Mouse (Mus musculus) embryonic facial prominence, embryonic 15.5 days (tissue): ENCODE measurements around the gene Mapre3. TPM values are rescaled to one million over a fixed set of nuclear protein-coding genes. Genes with fewer than 3 reads are reported as not detected.

Experiments used
- ATAC-seq: fragments of 200-750 bp; cut with Nextera tagmentation; 2 replicates; pipeline ENCODE4 v1.8.0; 2017; ENCODE audit warnings: low read depth, moderate TSS enrichment; ENCODE audit not compliant: insufficient number of reproducible peaks, low FRiP score, low TSS enrichment
- H3K27ac ChIP-seq: fragments of 300-500 bp; sonication (generic); replicated peaks from 2 replicates; pipeline ENCODE4 v1.5.1; 2015; ENCODE audit warnings: mild to moderate bottlenecking, inconsistent platforms
- H3K27me3 ChIP-seq: fragments of 300-500 bp; sonication (generic); 2 replicates; pipeline ENCODE4 v1.6.1; 2015; ENCODE audit warnings: inconsistent platforms
- H3K36me3 ChIP-seq: fragments of 300-500 bp; sonication (generic); 2 replicates; pipeline ENCODE4 v1.6.1; 2015; ENCODE audit warnings: mild to moderate bottlenecking, inconsistent platforms
- H3K4me1 ChIP-seq: fragments of 300-500 bp; sonication (generic); 2 replicates; pipeline ENCODE4 v1.6.1; 2015; ENCODE audit warnings: inconsistent platforms
- H3K4me2 ChIP-seq: fragments of 300-500 bp; sonication (generic); replicated peaks from 2 replicates; pipeline ENCODE4 v1.6.1; 2015; ENCODE audit warnings: mild to moderate bottlenecking, inconsistent platforms
- H3K4me3 ChIP-seq: fragments of 300-500 bp; sonication (generic); replicated peaks from 2 replicates; pipeline ENCODE4 v1.5.1; 2015; ENCODE audit warnings: mild to moderate bottlenecking, inconsistent platforms
- H3K9ac ChIP-seq: fragments of 300-500 bp; sonication (generic); 2 replicates; pipeline ENCODE4 v1.6.1; 2015; ENCODE audit warnings: inconsistent platforms
- H3K9me3 ChIP-seq: fragments of 300-500 bp; sonication (generic); replicated peaks from 2 replicates; pipeline ENCODE4 v1.6.1; 2016; ENCODE audit warnings: inconsistent platforms
- WGBS: fragments of 180-500 bp; shearing (Covaris S2); methylation state at CpG from one replicate; pipeline ENCODE4 v1.1.7; 2015; 5-methylcytosine and 5-hydroxymethylcytosine counted together
- polyA plus RNA-seq: library from polyadenylated mRNA; unstranded; fragments of >200 nt; fragmentation: Nextera tagmentation; extraction: Ambion mirVana; gene quantifications from 2 replicates; pipeline ENCODE4 v1.2.1, GENCODE M21; 2015

Gene Mapre3
- polyA plus RNA-seq, 1 experiment from 2014 or later: 46.1 TPM

- ATAC-seq: no peak
- H3K4me3 ChIP-seq: no peak overlapping the region
- H3K27ac ChIP-seq: no peak overlapping the region
- H3K36me3 ChIP-seq: no peaks in the 10 kb centered on the region
- no peaks in the 10 kb centered on the region for H3K4me1 ChIP-seq
- H3K27me3 ChIP-seq: no peaks in the 10 kb centered on the region
- no peak overlapping the region for H3K4me2 ChIP-seq
- no peak overlapping the region for H3K9ac ChIP-seq
- WGBS: 72% methylated on average over 10 of the region's 10 CpGs
- no peaks in the 10 kb centered on the region for H3K9me3 ChIP-seq
These were observed 10.7 kb downstream of the Mapre3 start for GRCm38 (mm10) chr5:30825166-30825565.

GRCm38 (mm10) chr5:30825821-30826220, 11.4 kb downstream of the Mapre3 start:
- no peaks in the 10 kb centered on the region for H3K4me1 ChIP-seq
- no peaks in the 10 kb centered on the region for H3K9me3 ChIP-seq
- H3K4me2 ChIP-seq: no peak overlapping the region
- H3K27me3 ChIP-seq: no peaks in the 10 kb centered on the region
- H3K27ac ChIP-seq: no peak overlapping the region
- no peak overlapping the region for H3K4me3 ChIP-seq
- no peaks in the 10 kb centered on the region for H3K36me3 ChIP-seq
- ATAC-seq: no peak
- H3K9ac ChIP-seq: no peak overlapping the region
- 71% methylated on average over 6 of the region's 6 CpGs for WGBS

GRCm38 (mm10) chr5:30833416-30833815, 19.0 kb downstream of the Mapre3 start:
- H3K4me1 ChIP-seq: no peaks in the 10 kb centered on the region
- 76% methylated on average over 3 of the region's 3 CpGs for WGBS

GRCm38 (mm10) chr5:30839731-30840130, 25.3 kb downstream of the Mapre3 start:
- 85% methylated on average over 2 of the region's 2 CpGs for WGBS
- Histone ChIP-seq H3K4me1 (no peaks in the 10 kb centered on the region), H3K4me3 (no peak overlapping the region), H3K4me2 (no peak overlapping the region), H3K9ac (no peak overlapping the region), H3K9me3 (no peaks in the 10 kb centered on the region), H3K27ac (no peak overlapping the region), H3K36me3 (peaks cover 11% of the 10 kb centered on the region; the same call in 1 of the 2 replicates), H3K27me3 (no peaks in the 10 kb centered on the region)
- no peak for ATAC-seq

More at GRCm38 (mm10) chr5:30833416-30833815, 19.0 kb downstream of the Mapre3 start:
- ATAC-seq: no peak
- Histone ChIP-seq H3K27me3 (no peaks in the 10 kb centered on the region), H3K4me2 (no peak overlapping the region), H3K27ac (no peak overlapping the region), H3K9ac (no peak overlapping the region), H3K9me3 (no peaks in the 10 kb centered on the region), H3K36me3 (peaks cover 11% of the 10 kb centered on the region; the same call in 1 of the 2 replicates), H3K4me3 (no peak overlapping the region)

- Histone ChIP-seq H3K27me3 (no peaks in the 10 kb centered on the region), H3K9ac (no peak overlapping the region), H3K9me3 (no peaks in the 10 kb centered on the region), H3K36me3 (peaks cover 3% of the 10 kb centered on the region; the same call in 1 of the 2 replicates), H3K4me3 (no peak overlapping the region), H3K27ac (no peak overlapping the region), H3K4me1 (no peaks in the 10 kb centered on the region), H3K4me2 (no peak overlapping the region)
- WGBS: 50% methylated on average over 3 of the region's 3 CpGs
- ATAC-seq: no peak
These were observed 27.5 kb downstream of the Mapre3 start for GRCm38 (mm10) chr5:30841896-30842295.

- H3K9me3 ChIP-seq: no peaks in the 10 kb centered on the region
- peaks cover 13% of the 10 kb centered on the region for H3K4me1 ChIP-seq
- H3K36me3 ChIP-seq: no peaks in the 10 kb centered on the region
- H3K4me2 ChIP-seq: no peak overlapping the region
- peak overlapping the region; percentile 63; the same call in 1 of the 2 replicates for H3K27ac ChIP-seq
- H3K9ac ChIP-seq: no peak overlapping the region
- H3K4me3 ChIP-seq: no peak overlapping the region
- H3K27me3 ChIP-seq: no peaks in the 10 kb centered on the region
- 51% methylated on average over 6 of the region's 6 CpGs for WGBS
- no peak for ATAC-seq
These were observed 35.6 kb downstream of the Mapre3 start for GRCm38 (mm10) chr5:30849891-30850555.

GRCm38 (mm10) chr5:30850556-30850925, 36.1 kb downstream of the Mapre3 start:
- Histone ChIP-seq H3K9ac (no peak overlapping the region), H3K27ac (peak overlapping the region; percentile 63; the same call in 1 of the 2 replicates), H3K36me3 (no peaks in the 10 kb centered on the region), H3K4me3 (no peak overlapping the region), H3K9me3 (no peaks in the 10 kb centered on the region), H3K4me2 (no peak overlapping the region), H3K4me1 (peaks cover 13% of the 10 kb centered on the region), H3K27me3 (no peaks in the 10 kb centered on the region)
- no peak for ATAC-seq
- WGBS: 57% methylated on average over 2 of the region's 2 CpGs

GRCm38 (mm10) chr5:30853522-30853921, 39.1 kb downstream of the Mapre3 start:
- no peaks in the 10 kb centered on the region for H3K36me3 ChIP-seq
- ATAC-seq: no peak
- 77% methylated on average over 4 of the region's 4 CpGs for WGBS

GRCm38 (mm10) chr5:30855674-30856073, 41.2 kb downstream of the Mapre3 start:
- ATAC-seq: no peak
- WGBS: 56% methylated on average over 3 of the region's 3 CpGs
- no peak overlapping the region for H3K4me3 ChIP-seq
- no peak overlapping the region for H3K4me2 ChIP-seq
- H3K9me3 ChIP-seq: no peaks in the 10 kb centered on the region
- H3K36me3 ChIP-seq: no peaks in the 10 kb centered on the region
- H3K27ac ChIP-seq: no peak overlapping the region
- H3K4me1 ChIP-seq: peaks cover 6% of the 10 kb centered on the region; the same call in 1 of the 2 replicates
- H3K27me3 ChIP-seq: no peaks in the 10 kb centered on the region
- H3K9ac ChIP-seq: no peak overlapping the region

More at GRCm38 (mm10) chr5:30853522-30853921, 39.1 kb downstream of the Mapre3 start:
- no peak overlapping the region for H3K4me2 ChIP-seq
- no peak overlapping the region for H3K27ac ChIP-seq
- H3K4me1 ChIP-seq: peaks cover 13% of the 10 kb centered on the region
- H3K9ac ChIP-seq: no peak overlapping the region
- H3K4me3 ChIP-seq: no peak overlapping the region
- no peaks in the 10 kb centered on the region for H3K27me3 ChIP-seq
- no peaks in the 10 kb centered on the region for H3K9me3 ChIP-seq

- no peaks in the 10 kb centered on the region for H3K36me3 ChIP-seq
- WGBS: 84% methylated on average over 2 of the region's 2 CpGs
- no peak overlapping the region for H3K9ac ChIP-seq
- no peak overlapping the region for H3K27ac ChIP-seq
- H3K4me3 ChIP-seq: no peak overlapping the region
- 0 out of 2 replicates have a peak, but pooled peaks cover 1% of the 10 kb centered on the region for H3K4me1 ChIP-seq
- H3K27me3 ChIP-seq: no peaks in the 10 kb centered on the region
- no peak for ATAC-seq
- H3K4me2 ChIP-seq: no peak overlapping the region
- H3K9me3 ChIP-seq: no peaks in the 10 kb centered on the region
These were observed 41.7 kb downstream of the Mapre3 start for GRCm38 (mm10) chr5:30856124-30856523.

- Histone ChIP-seq H3K9ac (no peak overlapping the region), H3K4me1 (0 out of 2 replicates have a peak, but pooled peaks cover 2% of the 10 kb centered on the region), H3K36me3 (0 out of 2 replicates have a peak, but pooled peaks cover 8% of the 10 kb centered on the region), H3K27me3 (no peaks in the 10 kb centered on the region), H3K4me3 (no peak overlapping the region), H3K27ac (no peak overlapping the region), H3K9me3 (no peaks in the 10 kb centered on the region), H3K4me2 (no peak overlapping the region)
- WGBS: 37% methylated on average over 4 of the region's 4 CpGs
- peak; percentile 25; the same call in 1 of the 2 replicates for ATAC-seq
These were observed 49.4 kb downstream of the Mapre3 start for GRCm38 (mm10) chr5:30863852-30864251.

- Histone ChIP-seq H3K4me3 (no peak overlapping the region), H3K9ac (no peak overlapping the region), H3K9me3 (no peaks in the 10 kb centered on the region), H3K27me3 (no peaks in the 10 kb centered on the region), H3K27ac (no peak overlapping the region), H3K36me3 (0 out of 2 replicates have a peak, but pooled peaks cover 8% of the 10 kb centered on the region), H3K4me1 (0 out of 2 replicates have a peak, but pooled peaks cover 4% of the 10 kb centered on the region), H3K4me2 (no peak overlapping the region)
- ATAC-seq: 0 out of 2 replicates have a peak, but pooled peaks have one; percentile 5
- 45% methylated on average over 15 of the region's 15 CpGs for WGBS
These were observed 49.9 kb downstream of the Mapre3 start for GRCm38 (mm10) chr5:30864322-30864721.
